Mouse (Mus musculus) kidney, adult 2 months (tissue): Measurements from ENCODE around the gene Egln1. TPM values are rescaled to one million over a fixed set of nuclear protein-coding genes. Genes with fewer than 3 reads are reported as not detected.

ENCODE experiments used
- DNase-seq: peaks from one replicate; pipeline ENCODE4 v3.0.0; 2021
- H3K27ac ChIP-seq: fragments of 200-500 bp; 2 replicates; pipeline ENCODE4 v1.5.1; 2012; ENCODE audit warnings: low read depth, low read length, control low read depth, inconsistent platforms; ENCODE audit not compliant: insufficient read depth
- H3K27me3 ChIP-seq: fragments of 200-500 bp; replicated peaks from 2 replicates; pipeline ENCODE4 v1.6.1; 2012; ENCODE audit warnings: mild to moderate bottlenecking, moderate library complexity, low read length, inconsistent platforms; ENCODE audit not compliant: control insufficient read depth, insufficient read depth
- H3K36me3 ChIP-seq: fragments of 200-500 bp; 2 replicates; pipeline ENCODE4 v1.6.1; 2012; ENCODE audit warnings: mild to moderate bottlenecking, moderate library complexity, low read length, inconsistent platforms; ENCODE audit not compliant: control insufficient read depth, insufficient read depth
- H3K4me1 ChIP-seq: fragments of 200-500 bp; 2 replicates; pipeline ENCODE4 v1.6.1; 2011; ENCODE audit warnings: low read length; ENCODE audit not compliant: control insufficient read depth, insufficient read depth
- H3K4me3 ChIP-seq: fragments of 200-500 bp; 2 replicates; pipeline ENCODE4 v1.5.1; 2011; ENCODE audit warnings: mild to moderate bottlenecking, low read depth, low read length, control low read depth; ENCODE audit not compliant: insufficient read depth
- CTCF ChIP-seq: fragments of 200-500 bp; conservative IDR thresholded peaks from 2 replicates; pipeline ENCODE4 v1.5.1; 2011; ENCODE audit warnings: low read depth, mild to moderate bottlenecking, control low read depth, low read length, moderate library complexity, mixed read lengths; ENCODE audit not compliant: insufficient read depth, insufficient read length
- POLR2A ChIP-seq: fragments of 200-500 bp; IDR thresholded peaks from one replicate; pipeline ENCODE4 v1.6.1; 2011; ENCODE audit warnings: low read depth, low read length, control low read depth
- WGBS: fragments of 180-500 bp; shearing (Covaris S2); methylation state at CpG from one replicate; pipeline ENCODE4 v1.1.7; 2018; 5-methylcytosine and 5-hydroxymethylcytosine counted together
- polyA plus RNA-seq: library from polyadenylated mRNA; depleted of rRNA; stranded (reverse); fragments of >200 nt; gene quantifications from 2 replicates; pipeline ENCODE4 v1.2.3, GENCODE M21; 2012

Gene Egln1
- polyA plus RNA-seq, 1 experiment: 38.8 TPM

DNA sequence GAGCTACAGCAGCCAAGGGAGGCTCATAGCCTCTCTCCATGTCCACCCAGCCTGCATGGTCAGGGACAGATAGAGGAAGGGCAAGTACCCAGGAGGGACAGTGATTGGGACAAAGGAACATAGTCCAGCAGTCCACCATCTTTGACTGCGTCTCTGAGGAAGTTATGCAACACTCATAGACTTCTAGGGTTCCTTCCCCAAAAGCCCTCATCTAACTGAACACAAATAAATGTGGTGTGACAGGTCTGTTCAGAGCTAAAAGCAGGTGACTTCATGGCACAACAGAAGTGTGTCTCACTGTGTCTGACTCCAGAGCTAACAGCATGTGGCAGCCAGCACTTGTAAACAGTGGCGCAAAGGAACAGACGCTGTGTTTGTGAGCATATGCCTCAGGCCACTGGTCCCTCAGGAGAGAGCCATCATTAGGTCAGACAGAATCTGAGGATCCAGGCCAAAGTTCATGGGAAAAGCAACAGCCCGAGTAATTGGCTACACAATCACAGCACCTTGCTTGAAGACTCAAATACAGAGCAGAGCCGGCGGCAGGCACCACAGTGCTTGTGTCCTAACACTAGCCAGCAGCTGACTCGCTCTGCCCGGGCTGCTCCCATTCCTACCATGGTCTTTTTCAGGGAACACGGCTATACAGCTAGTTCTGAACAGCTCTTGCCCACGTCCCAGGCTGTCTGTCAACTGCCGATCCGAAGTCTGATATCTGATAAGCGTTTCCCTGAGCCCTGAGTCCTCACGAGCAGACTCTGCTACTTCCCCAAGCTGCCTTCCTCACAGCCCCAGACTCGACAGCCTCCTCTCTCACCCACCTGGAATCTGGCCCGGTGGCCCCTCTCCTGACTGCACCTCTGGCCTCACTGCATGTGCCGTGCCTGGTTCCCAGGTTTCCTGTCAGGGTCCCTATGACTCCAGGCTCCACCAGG, 36.9 kb downstream of the Egln1 start:
- H3K27ac ChIP-seq: no peak overlapping the region
- no peaks in the 10 kb centered on the region; the same call in 1 of the 2 replicates for H3K36me3 ChIP-seq
- TF ChIP-seq POLR2A (no peak), CTCF (no peak)
- H3K4me1 ChIP-seq: peaks cover 17% of the 10 kb centered on the region; the same call in 1 of the 2 replicates
- WGBS: 49% methylated on average over 17 of the region's 17 CpGs
- H3K27me3 ChIP-seq: no peaks in the 10 kb centered on the region
- no peak overlapping the region for H3K4me3 ChIP-seq
- peak; percentile 80 for DNase-seq

DNA sequence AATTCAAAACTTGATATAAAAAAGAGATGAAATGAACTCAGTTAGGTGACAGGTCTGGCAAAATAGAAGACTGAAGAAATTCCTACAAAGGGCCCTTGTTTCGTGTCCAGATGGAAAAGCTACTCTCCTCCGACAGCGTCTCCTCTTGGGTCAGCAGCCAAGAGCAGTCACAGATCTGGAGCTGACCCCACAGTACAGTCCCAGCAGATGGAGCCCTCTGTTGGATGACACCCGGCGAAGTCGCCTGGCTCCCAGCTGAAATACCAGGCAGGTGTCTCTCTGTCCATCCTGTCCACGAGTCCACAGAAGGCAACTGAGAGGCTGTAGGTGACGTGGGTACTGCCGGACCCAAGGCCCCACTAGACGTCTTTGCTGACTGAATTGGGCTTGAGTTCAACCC, 38.8 kb downstream of the Egln1 start:
- Histone ChIP-seq H3K27me3 (no peaks in the 10 kb centered on the region), H3K36me3 (no peaks in the 10 kb centered on the region; the same call in 1 of the 2 replicates), H3K4me3 (no peak overlapping the region), H3K27ac (no peak overlapping the region), H3K4me1 (peaks cover 17% of the 10 kb centered on the region; the same call in 1 of the 2 replicates)
- WGBS: 78% methylated on average over 10 of the region's 10 CpGs
- DNase-seq: no peak
- no peak for TF ChIP-seq POLR2A
- TF ChIP-seq CTCF: no peak

DNA sequence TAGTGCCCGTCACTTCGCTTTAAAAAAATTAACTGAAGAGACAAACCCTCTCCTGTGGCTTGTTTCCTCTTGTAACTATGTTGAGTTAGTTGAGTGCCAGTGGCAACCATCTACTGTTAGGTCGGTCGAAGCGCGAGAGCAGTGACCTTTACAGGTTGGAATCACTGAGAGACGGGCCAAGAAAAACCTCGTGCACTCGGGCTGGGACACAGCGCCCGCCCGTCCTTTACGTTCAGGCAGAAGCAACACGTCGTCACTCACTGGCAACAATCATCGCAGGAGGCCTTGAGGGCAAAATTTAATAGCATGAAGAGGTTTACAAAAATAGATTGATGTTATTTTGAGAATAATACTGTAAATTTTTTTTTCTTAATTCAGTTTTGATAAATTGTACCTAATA, 39.2 kb downstream of the Egln1 start:
- no peak overlapping the region for H3K27ac ChIP-seq
- H3K36me3 ChIP-seq: no peaks in the 10 kb centered on the region; the same call in 1 of the 2 replicates
- no peaks in the 10 kb centered on the region for H3K27me3 ChIP-seq
- DNase-seq: no peak
- no peak overlapping the region for H3K4me3 ChIP-seq
- H3K4me1 ChIP-seq: peaks cover 17% of the 10 kb centered on the region; the same call in 1 of the 2 replicates
- TF ChIP-seq POLR2A (no peak), CTCF (no peak)
- 77% methylated on average over 16 of the region's 16 CpGs for WGBS

DNA sequence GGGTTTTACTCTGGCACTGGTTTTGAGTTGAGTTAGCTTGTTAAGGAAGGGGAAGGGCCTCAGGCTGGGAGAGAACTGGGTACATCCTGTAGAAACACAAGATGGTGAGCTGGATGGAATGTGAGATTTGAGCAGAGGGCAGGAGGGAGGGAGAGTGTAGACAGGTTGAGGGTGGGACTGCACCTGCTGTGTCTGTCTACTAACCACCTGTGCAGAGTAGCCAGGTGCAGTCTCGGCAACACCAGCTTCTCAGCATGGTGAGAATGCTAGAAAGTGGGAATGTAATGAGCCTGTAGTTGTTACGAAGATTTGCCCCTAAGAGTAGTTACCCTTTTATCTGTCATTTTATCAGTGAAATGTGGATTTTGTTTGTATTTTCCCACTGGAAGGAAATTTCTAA, 43.6 kb downstream of the Egln1 start:
- H3K27ac ChIP-seq: no peak overlapping the region
- H3K27me3 ChIP-seq: no peaks in the 10 kb centered on the region
- WGBS: 82% methylated on average over 2 of the region's 2 CpGs
- no peak for TF ChIP-seq POLR2A
- no peak for TF ChIP-seq CTCF
- H3K4me3 ChIP-seq: no peak overlapping the region
- H3K4me1 ChIP-seq: peaks cover 7% of the 10 kb centered on the region
- DNase-seq: no peak
- peaks cover 2% of the 10 kb centered on the region; the same call in 1 of the 2 replicates for H3K36me3 ChIP-seq

DNA sequence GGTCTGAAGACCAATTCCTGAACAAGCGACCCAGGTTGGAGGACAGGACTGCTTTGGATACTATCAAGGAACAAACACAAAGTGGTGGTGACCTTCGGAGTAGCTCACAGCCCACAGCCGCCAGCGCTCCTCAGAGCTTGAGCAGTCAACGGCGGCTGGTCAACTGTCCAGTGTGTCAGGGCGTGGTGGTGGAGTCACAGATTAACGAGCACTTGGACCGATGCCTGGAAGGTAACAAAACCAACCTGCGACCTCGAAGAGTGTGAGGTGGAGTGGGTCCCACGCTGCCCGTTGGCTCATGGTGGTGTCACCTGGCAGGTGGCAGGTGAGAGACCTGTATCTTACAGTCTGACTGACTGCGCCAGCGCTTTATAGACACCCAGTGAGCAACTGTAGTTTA, 45.9 kb downstream of the Egln1 start:
- 0 out of 2 replicates have a peak, but pooled peaks cover 2% of the 10 kb centered on the region for H3K36me3 ChIP-seq
- no peaks in the 10 kb centered on the region for H3K27me3 ChIP-seq
- no peak overlapping the region for H3K4me3 ChIP-seq
- no peak overlapping the region for H3K27ac ChIP-seq
- TF ChIP-seq POLR2A (no peak), CTCF (no peak)
- WGBS: 47% methylated on average over 15 of the region's 15 CpGs
- peaks cover 13% of the 10 kb centered on the region for H3K4me1 ChIP-seq
- DNase-seq: peak; percentile 89

DNA sequence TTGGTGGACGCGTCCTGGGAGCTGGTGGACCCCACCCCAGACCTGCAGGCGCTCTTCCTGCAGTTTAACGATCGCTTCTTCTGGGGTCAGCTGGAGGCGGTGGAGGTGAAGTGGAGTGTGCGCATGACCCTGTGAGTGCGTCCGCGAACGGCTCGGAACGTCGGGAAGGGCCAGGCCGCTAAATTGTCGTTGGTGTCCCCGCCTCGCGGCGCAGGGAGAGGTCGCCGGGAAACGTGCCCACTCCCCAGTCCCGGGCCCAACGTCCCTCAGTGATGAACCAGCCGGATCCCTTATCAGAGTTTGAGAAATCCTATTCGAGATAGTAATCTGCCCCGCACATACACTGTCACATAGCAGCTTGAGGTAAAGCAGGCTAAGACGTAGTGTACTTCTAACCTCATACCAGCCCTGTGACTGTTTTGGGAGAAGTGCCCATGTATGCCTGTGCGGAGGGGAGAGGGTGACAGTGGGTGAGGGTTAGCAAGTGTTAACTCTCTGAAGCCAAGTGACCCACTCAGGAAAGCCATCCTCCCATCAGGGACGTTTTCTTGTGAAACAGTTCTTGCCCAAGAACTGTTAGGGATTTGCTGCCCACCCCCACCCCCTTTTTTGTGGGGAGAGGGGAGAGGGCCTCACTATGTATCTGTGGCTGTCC, 50.7 kb downstream of the Egln1 start:
- H3K4me1 ChIP-seq: peaks cover 22% of the 10 kb centered on the region
- peak overlapping the region; percentile 84 for H3K4me3 ChIP-seq
- H3K27ac ChIP-seq: peak overlapping the region; percentile 58; the same call in 1 of the 2 replicates
- 0 out of 2 replicates have a peak, but pooled peaks cover 2% of the 10 kb centered on the region for H3K36me3 ChIP-seq
- WGBS: 4% methylated on average over 31 of the region's 31 CpGs
- no peak for TF ChIP-seq CTCF
- no peak for TF ChIP-seq POLR2A
- H3K27me3 ChIP-seq: no peaks in the 10 kb centered on the region
- DNase-seq: no peak

DNA sequence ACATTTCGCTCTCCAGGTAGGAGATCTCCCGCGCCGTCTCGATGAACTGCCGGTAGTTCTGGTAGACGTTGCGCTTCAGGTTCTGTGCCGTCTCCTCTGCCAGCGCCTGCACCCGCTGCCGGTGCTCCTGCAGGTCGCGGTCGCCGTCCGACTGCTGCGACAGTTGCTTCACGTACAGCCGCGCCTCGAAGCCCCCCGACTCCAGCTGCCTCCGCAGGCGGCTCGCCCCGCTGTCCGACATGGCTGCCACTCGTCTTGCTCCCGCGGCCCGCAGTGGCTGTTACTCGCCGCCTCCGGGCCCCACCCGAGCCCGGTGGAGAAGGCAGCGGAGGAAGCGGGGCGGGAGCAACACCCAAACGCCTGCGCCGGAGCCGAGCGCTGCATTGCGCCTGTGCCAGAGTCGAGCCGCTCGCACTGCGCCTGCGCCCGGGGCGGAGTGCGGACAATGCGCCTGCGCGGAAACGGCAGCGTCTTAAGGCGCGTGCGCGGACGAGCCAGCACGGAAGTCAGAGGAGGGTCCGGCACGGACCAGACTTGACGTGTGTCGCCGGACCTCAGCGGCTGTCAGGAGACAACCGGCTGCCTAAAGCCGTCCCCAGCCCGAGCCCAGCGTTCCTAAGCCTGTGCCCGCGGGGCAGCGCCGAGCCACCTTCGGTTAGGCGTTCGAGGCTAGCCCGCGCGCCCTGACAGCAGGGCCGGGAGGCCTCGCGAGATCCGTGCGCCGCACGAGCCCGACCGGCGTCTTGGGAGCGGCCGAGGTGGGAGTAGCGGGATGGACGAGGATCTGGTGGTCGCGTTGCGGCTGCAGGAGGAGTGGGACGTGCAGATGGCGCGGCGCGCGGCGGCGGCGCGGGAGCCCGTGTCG, 51.5 kb downstream of the Egln1 start, which contains the start of the genes Exoc8 and Sprtn:
Gene Exoc8 (minus strand): TSS at position 320 of the 865 bp plus-strand sequence.
Gene Sprtn (plus strand): TSS at position 501 of the 865 bp plus-strand sequence.
- under 1% methylated on average over 114 of the region's 114 CpGs for WGBS
- peak; percentile 97 for DNase-seq
- Histone ChIP-seq H3K27ac (peak within 1 kb of the TSS; percentile 72), H3K36me3 (0 out of 2 replicates have a peak, but pooled peaks cover 2% of the 10 kb centered on the region), H3K4me1 (peaks cover 17% of the 10 kb centered on the region), H3K27me3 (no peaks in the 10 kb centered on the region), H3K4me3 (peak within 1 kb of the TSS; percentile 88)
- peak; percentile 91 for TF ChIP-seq POLR2A
- no peak for TF ChIP-seq CTCF
